Mouse (Mus musculus) embryonic facial prominence, embryonic 13.5 days (tissue): Measurements from ENCODE around the gene Cradd. TPM values are rescaled to one million over a fixed set of nuclear protein-coding genes. Genes with fewer than 3 reads are reported as not detected.

Experiments used
- ATAC-seq: fragments of 200-750 bp; cut with Nextera tagmentation; 2 replicates; pipeline ENCODE4 v1.8.0; 2017; ENCODE audit warnings: low read depth; ENCODE audit not compliant: insufficient number of reproducible peaks, insufficient read depth, low FRiP score, low TSS enrichment
- H3K27ac ChIP-seq: fragments of 300-500 bp; sonication (generic); 2 replicates; pipeline ENCODE4 v1.5.1; 2015; ENCODE audit warnings: moderate library complexity, mild to moderate bottlenecking, inconsistent platforms
- H3K27me3 ChIP-seq: fragments of 300-500 bp; sonication (generic); 2 replicates; pipeline ENCODE4 v1.6.1; 2015; ENCODE audit warnings: mild to moderate bottlenecking, inconsistent platforms
- H3K36me3 ChIP-seq: fragments of 300-500 bp; sonication (generic); 2 replicates; pipeline ENCODE4 v1.6.1; 2015; ENCODE audit warnings: mild to moderate bottlenecking, inconsistent platforms
- H3K4me1 ChIP-seq: fragments of 300-500 bp; sonication (generic); 2 replicates; pipeline ENCODE4 v1.6.1; 2015; ENCODE audit warnings: inconsistent platforms
- H3K4me2 ChIP-seq: fragments of 300-500 bp; sonication (generic); 2 replicates; pipeline ENCODE4 v1.6.1; 2015; ENCODE audit warnings: moderate library complexity, mild to moderate bottlenecking, inconsistent platforms
- H3K4me3 ChIP-seq: fragments of 300-500 bp; sonication (generic); 2 replicates; pipeline ENCODE4 v1.5.1; 2015; ENCODE audit warnings: mild to moderate bottlenecking, inconsistent platforms
- H3K9ac ChIP-seq: fragments of 300-500 bp; sonication (generic); 2 replicates; pipeline ENCODE4 v1.6.1; 2015; ENCODE audit warnings: mild to moderate bottlenecking, inconsistent platforms
- H3K9me3 ChIP-seq: fragments of 300-500 bp; sonication (generic); 2 replicates; pipeline ENCODE4 v1.6.1; 2016; ENCODE audit warnings: inconsistent platforms
- WGBS: fragments of 180-500 bp; shearing (Covaris S2); methylation state at CpG from one replicate; pipeline ENCODE4 v1.1.7; 2015; ENCODE audit warnings: mixed read lengths; 5-methylcytosine and 5-hydroxymethylcytosine counted together
- polyA plus RNA-seq: library from polyadenylated mRNA; unstranded; fragments of >200 nt; fragmentation: Nextera tagmentation; extraction: Ambion mirVana; gene quantifications from 2 replicates; pipeline ENCODE4 v1.2.1, GENCODE M21; 2015

Cradd gene
- polyA plus RNA-seq, 1 experiment from 2014 or later: 10.4 TPM

DNA sequence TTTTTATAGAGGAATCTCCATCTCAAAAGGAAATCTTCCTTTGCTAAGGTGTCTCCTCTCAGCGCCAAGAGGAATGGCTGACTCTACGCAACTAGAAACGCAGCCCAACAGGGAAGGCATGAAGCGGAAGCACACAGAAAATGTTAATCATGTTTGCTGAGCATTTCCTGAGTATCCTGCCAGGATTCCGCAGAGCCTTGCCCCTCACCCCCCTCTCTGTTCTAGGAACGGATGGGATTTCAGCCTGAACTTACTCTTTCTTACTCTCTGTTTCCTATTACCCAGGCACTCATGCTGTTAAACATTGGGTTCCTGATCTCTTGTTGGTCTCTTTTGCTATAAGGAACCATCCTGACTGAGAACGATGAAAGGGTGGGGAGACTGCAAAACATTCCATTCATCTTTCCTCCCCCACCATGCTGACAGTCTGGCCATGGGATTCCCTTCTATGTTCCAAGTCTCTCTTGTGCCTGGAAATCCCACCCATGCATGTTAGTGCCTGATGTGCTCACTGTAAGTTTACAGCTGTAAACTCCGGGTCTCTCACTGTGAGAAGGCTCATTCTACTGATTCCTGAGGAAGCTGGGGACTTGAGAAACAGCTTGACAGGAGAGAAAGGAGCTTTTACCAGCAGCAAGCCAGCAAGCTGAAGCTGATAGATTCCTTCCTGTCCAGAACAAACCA lies 161.1 kb downstream of the Cradd start:
- no peaks in the 10 kb centered on the region for H3K27me3 ChIP-seq
- peak overlapping the region; percentile 78 for H3K27ac ChIP-seq
- 26% methylated on average over 8 of the region's 8 CpGs for WGBS
- peak overlapping the region; percentile 42 for H3K4me2 ChIP-seq
- H3K36me3 ChIP-seq: no peaks in the 10 kb centered on the region
- ATAC-seq: no peak
- no peak overlapping the region for H3K9ac ChIP-seq
- peaks cover 17% of the 10 kb centered on the region for H3K4me1 ChIP-seq
- H3K4me3 ChIP-seq: no peak overlapping the region
- no peaks in the 10 kb centered on the region for H3K9me3 ChIP-seq

DNA sequence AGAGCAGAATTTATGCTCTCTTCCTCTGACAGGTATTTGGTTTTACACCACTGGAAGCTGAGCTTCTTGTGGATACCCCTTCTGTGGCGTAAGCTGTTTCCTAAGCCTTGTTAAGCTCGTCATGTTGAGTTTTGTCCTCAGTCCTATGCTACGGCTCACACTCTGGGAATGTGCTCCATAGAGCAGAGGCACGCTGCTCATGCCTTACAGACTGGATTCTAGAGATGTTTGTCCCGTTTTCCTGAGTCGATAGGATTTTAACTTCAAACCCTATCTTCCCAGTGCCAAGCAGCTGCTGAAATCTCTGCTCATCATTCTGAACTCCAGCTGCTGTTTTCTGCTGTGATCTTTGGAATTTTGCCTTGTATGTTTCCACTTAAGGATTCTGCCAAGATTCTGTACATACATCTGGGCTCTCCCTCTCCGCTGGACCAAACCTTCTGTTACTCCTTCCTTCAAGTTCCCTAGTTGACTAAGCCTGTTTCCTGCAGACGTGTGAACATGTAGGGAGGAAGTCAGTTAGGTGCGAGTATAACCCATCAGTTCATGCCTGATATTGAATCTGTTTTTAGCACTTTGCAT lies 164.2 kb downstream of the Cradd start:
- no peak for ATAC-seq
- H3K9me3 ChIP-seq: no peaks in the 10 kb centered on the region
- no peak overlapping the region for H3K9ac ChIP-seq
- peak overlapping the region; percentile 3; the same call in 1 of the 2 replicates for H3K27ac ChIP-seq
- peaks cover 17% of the 10 kb centered on the region for H3K4me1 ChIP-seq
- H3K4me3 ChIP-seq: no peak overlapping the region
- 47% methylated on average over 9 of the region's 9 CpGs for WGBS
- no peak overlapping the region for H3K4me2 ChIP-seq
- H3K36me3 ChIP-seq: no peaks in the 10 kb centered on the region
- H3K27me3 ChIP-seq: no peaks in the 10 kb centered on the region

- WGBS: 92% methylated on average over 5 of the region's 7 CpGs
These were observed 167.5 kb downstream of the Cradd start for GRCm38 (mm10) chr10:95156410-95156809.

DNA sequence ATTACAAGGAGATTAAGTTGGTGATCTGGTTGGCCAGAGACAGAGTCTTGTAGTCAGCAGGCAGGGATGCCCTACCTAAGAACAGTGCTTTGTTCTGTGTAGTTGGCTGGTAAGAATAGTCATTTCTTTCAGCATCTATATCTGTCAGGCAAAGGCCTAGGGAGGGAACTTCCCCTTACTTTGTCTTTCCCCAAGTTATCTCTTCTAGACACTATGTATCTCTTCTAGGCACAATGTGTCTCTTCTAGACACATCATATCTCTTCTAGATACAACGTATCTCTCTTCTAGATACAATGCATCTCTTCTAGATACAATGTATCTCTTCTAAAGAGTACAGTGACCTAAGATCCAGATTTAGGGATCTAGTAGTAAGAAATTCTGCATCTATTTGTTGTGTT lies 169.3 kb downstream of the Cradd start:
- Histone ChIP-seq H3K27ac (no peak overlapping the region), H3K4me1 (0 out of 2 replicates have a peak, but pooled peaks cover 2% of the 10 kb centered on the region), H3K9ac (no peak overlapping the region), H3K9me3 (no peaks in the 10 kb centered on the region), H3K4me2 (no peak overlapping the region), H3K4me3 (no peak overlapping the region), H3K36me3 (no peaks in the 10 kb centered on the region), H3K27me3 (no peaks in the 10 kb centered on the region)
- ATAC-seq: no peak
- 90% methylated on average over 1 of the region's 1 CpGs for WGBS

More at GRCm38 (mm10) chr10:95156410-95156809, 167.5 kb downstream of the Cradd start:
- Histone ChIP-seq H3K4me2 (no peak overlapping the region), H3K36me3 (no peaks in the 10 kb centered on the region), H3K9ac (no peak overlapping the region), H3K27ac (no peak overlapping the region), H3K4me1 (0 out of 2 replicates have a peak, but pooled peaks cover 6% of the 10 kb centered on the region), H3K9me3 (no peaks in the 10 kb centered on the region), H3K27me3 (no peaks in the 10 kb centered on the region), H3K4me3 (no peak overlapping the region)
- no peak for ATAC-seq

GRCm38 (mm10) chr10:95153224-95153623 lies 170.7 kb downstream of the Cradd start:
- ATAC-seq: no peak
- H3K9ac ChIP-seq: no peak overlapping the region
- H3K27me3 ChIP-seq: no peaks in the 10 kb centered on the region
- no peak overlapping the region for H3K4me2 ChIP-seq
- no peaks in the 10 kb centered on the region for H3K9me3 ChIP-seq
- H3K27ac ChIP-seq: no peak overlapping the region
- H3K4me1 ChIP-seq: no peaks in the 10 kb centered on the region
- H3K4me3 ChIP-seq: no peak overlapping the region
- 66% methylated on average over 7 of the region's 7 CpGs for WGBS
- H3K36me3 ChIP-seq: no peaks in the 10 kb centered on the region

DNA sequence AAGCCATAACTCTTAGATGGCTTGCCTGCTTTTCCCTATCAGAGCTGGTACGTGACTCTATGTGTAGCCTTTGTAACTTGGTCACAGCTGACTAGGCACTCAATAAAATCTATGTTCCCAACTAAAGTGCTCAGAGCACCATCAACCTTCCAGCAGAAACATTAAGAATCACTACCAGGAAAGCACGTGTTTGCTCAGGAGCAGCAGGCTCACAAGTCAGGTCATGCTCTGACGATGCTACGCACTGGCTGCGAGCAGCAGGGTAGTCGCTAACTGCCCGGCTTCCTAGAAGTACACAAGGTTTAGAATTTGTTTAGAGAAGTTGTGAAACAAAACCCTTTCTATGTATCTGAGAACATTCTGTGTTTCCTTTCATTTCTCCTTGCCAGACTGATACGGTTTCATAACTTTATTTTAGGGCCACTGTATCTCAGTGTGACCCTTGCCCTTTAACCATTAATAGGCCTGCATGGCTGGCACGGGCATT lies 171.4 kb downstream of the Cradd start:
- ATAC-seq: no peak
- no peaks in the 10 kb centered on the region for H3K4me1 ChIP-seq
- no peak overlapping the region for H3K9ac ChIP-seq
- no peak overlapping the region for H3K27ac ChIP-seq
- WGBS: 58% methylated on average over 9 of the region's 9 CpGs
- no peak overlapping the region for H3K4me2 ChIP-seq
- H3K27me3 ChIP-seq: no peaks in the 10 kb centered on the region
- no peak overlapping the region for H3K4me3 ChIP-seq
- no peaks in the 10 kb centered on the region for H3K36me3 ChIP-seq
- no peaks in the 10 kb centered on the region for H3K9me3 ChIP-seq

GRCm38 (mm10) chr10:95151012-95151768 lies 172.7 kb downstream of the Cradd start:
- Histone ChIP-seq H3K9ac (no peak overlapping the region), H3K9me3 (no peaks in the 10 kb centered on the region), H3K4me1 (peaks cover 10% of the 10 kb centered on the region), H3K27me3 (no peaks in the 10 kb centered on the region), H3K27ac (no peak overlapping the region), H3K4me2 (no peak overlapping the region), H3K36me3 (no peaks in the 10 kb centered on the region), H3K4me3 (no peak overlapping the region)
- 91% methylated on average over 6 of the region's 6 CpGs for WGBS
- no peak for ATAC-seq

GRCm38 (mm10) chr10:95149666-95150065 lies 174.3 kb downstream of the Cradd start:
- no peak overlapping the region for H3K4me2 ChIP-seq
- H3K27me3 ChIP-seq: no peaks in the 10 kb centered on the region
- no peaks in the 10 kb centered on the region for H3K36me3 ChIP-seq
- H3K9ac ChIP-seq: no peak overlapping the region
- peaks cover 22% of the 10 kb centered on the region for H3K4me1 ChIP-seq
- H3K4me3 ChIP-seq: no peak overlapping the region
- ATAC-seq: no peak
- 40% methylated on average over 1 of the region's 1 CpGs for WGBS
- H3K27ac ChIP-seq: no peak overlapping the region
- no peaks in the 10 kb centered on the region for H3K9me3 ChIP-seq

DNA sequence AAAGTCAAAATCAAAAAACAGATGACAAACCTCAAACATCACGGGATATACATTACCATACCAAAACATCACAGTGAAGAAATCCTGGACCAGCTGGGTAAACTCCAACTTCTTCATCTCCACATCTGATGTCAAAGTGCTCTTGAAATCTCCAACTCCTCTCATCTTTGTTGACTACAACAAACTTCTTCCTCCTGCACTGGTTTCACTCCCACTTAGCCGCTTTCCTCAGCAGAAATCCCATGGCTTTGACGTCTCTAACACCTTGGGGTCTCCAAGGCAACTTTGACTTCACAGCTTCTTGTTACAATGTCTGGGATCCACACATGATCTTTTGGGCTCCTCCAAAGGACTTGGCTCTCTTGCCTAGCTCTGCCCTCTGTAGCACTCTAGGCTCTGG lies 175.3 kb downstream of the Cradd start:
- Histone ChIP-seq H3K4me1 (peaks cover 32% of the 10 kb centered on the region), H3K9ac (no peak overlapping the region), H3K27ac (no peak overlapping the region), H3K27me3 (no peaks in the 10 kb centered on the region), H3K4me2 (no peak overlapping the region), H3K9me3 (no peaks in the 10 kb centered on the region), H3K4me3 (no peak overlapping the region), H3K36me3 (no peaks in the 10 kb centered on the region)
- ATAC-seq: no peak
- 81% methylated on average over 3 of the region's 3 CpGs for WGBS

DNA sequence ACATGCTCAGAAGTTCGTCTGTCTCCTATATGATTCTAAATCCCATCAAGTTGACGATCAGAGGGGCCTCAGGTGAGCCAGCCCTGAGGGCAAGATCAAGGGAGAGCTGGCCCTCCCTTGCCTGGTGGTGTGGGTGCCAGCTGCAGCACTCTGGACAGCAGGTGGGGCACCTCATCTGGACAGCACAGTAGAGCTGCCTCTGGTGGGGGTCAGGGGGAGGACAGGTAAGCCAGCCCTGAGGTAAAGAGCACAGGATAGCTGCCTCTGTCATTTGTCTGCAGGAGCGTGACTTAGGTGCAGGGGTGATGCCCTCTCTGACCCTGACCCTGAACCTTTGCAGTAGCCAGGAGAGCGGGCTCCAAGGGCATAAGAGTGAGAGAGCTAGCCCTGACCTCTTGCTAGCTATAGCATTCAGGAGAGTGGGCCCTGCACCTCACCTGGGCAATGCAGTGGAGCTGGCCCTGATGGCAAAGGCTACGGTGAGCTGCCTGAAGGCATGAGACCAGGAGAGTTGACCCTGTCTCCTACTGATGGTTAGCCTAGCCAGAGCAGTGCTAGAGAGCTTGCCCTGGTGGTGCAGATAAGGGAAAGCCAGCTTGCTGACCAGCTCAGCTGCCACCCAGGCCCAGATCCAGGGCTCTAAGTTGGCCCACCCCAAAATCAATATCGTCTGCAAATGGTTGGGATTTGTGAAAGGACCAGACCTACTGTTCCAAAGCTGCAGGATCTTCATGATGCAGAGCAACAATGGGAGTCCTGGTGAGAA lies 176.6 kb downstream of the Cradd start:
- Histone ChIP-seq H3K27me3 (no peaks in the 10 kb centered on the region), H3K4me3 (no peak overlapping the region), H3K36me3 (no peaks in the 10 kb centered on the region), H3K9ac (no peak overlapping the region), H3K4me1 (peaks cover 45% of the 10 kb centered on the region), H3K9me3 (no peaks in the 10 kb centered on the region), H3K4me2 (no peak overlapping the region), H3K27ac (no peak overlapping the region)
- no peak for ATAC-seq
- WGBS: 81% methylated on average over 6 of the region's 6 CpGs

DNA sequence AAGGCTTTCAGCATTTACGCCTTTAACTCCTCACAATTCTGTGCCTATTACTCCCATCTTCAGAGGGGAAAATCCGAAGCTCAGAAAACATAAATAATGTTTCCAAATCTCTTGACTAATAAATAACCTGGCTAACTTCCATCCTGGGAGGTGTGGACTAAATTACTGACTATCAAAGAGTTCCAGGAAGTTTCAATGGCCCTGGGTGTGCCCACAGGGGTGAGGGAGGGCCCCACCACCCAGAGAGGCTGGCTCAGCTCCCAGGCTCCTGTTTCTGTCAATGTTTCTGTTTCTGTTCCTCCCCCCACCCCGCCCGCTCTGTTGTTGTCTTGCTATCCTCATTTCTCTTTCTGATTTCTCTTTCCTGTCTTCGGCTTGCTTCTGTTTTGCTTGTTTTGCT lies 177.4 kb downstream of the Cradd start:
- Histone ChIP-seq H3K4me3 (no peak overlapping the region), H3K27me3 (no peaks in the 10 kb centered on the region), H3K36me3 (no peaks in the 10 kb centered on the region), H3K9me3 (no peaks in the 10 kb centered on the region), H3K4me2 (no peak overlapping the region), H3K27ac (no peak overlapping the region), H3K4me1 (peaks cover 45% of the 10 kb centered on the region), H3K9ac (no peak overlapping the region)
- WGBS: 52% methylated on average over 5 of the region's 5 CpGs
- no peak for ATAC-seq
